Mouse (Mus musculus) embryonic facial prominence, embryonic 13.5 days (tissue): ENCODE measurements at regions not wholly inside any gene's neighbourhood (a gene's known extent, or its start where the extent isn't known, plus 50 kb on each side); places are given as distances from the start of the nearest gene placed in this dataset.

Source experiments
- ATAC-seq: fragments of 200-750 bp; cut with Nextera tagmentation; 2 replicates; pipeline ENCODE4 v1.8.0; 2017; ENCODE audit warnings: low read depth; ENCODE audit not compliant: insufficient number of reproducible peaks, insufficient read depth, low FRiP score, low TSS enrichment
- H3K27ac ChIP-seq: fragments of 300-500 bp; sonication (generic); 2 replicates; pipeline ENCODE4 v1.5.1; 2015; ENCODE audit warnings: moderate library complexity, mild to moderate bottlenecking, inconsistent platforms
- H3K27me3 ChIP-seq: fragments of 300-500 bp; sonication (generic); 2 replicates; pipeline ENCODE4 v1.6.1; 2015; ENCODE audit warnings: mild to moderate bottlenecking, inconsistent platforms
- H3K36me3 ChIP-seq: fragments of 300-500 bp; sonication (generic); 2 replicates; pipeline ENCODE4 v1.6.1; 2015; ENCODE audit warnings: mild to moderate bottlenecking, inconsistent platforms
- H3K4me1 ChIP-seq: fragments of 300-500 bp; sonication (generic); 2 replicates; pipeline ENCODE4 v1.6.1; 2015; ENCODE audit warnings: inconsistent platforms
- H3K4me2 ChIP-seq: fragments of 300-500 bp; sonication (generic); 2 replicates; pipeline ENCODE4 v1.6.1; 2015; ENCODE audit warnings: moderate library complexity, mild to moderate bottlenecking, inconsistent platforms
- H3K4me3 ChIP-seq: fragments of 300-500 bp; sonication (generic); 2 replicates; pipeline ENCODE4 v1.5.1; 2015; ENCODE audit warnings: mild to moderate bottlenecking, inconsistent platforms
- H3K9ac ChIP-seq: fragments of 300-500 bp; sonication (generic); 2 replicates; pipeline ENCODE4 v1.6.1; 2015; ENCODE audit warnings: mild to moderate bottlenecking, inconsistent platforms
- H3K9me3 ChIP-seq: fragments of 300-500 bp; sonication (generic); 2 replicates; pipeline ENCODE4 v1.6.1; 2016; ENCODE audit warnings: inconsistent platforms
- WGBS: fragments of 180-500 bp; shearing (Covaris S2); methylation state at CpG from one replicate; pipeline ENCODE4 v1.1.7; 2015; ENCODE audit warnings: mixed read lengths; 5-methylcytosine and 5-hydroxymethylcytosine counted together

- ATAC-seq, result no peak
- Histone ChIP-seq H3K9me3 (no peaks in the 10 kb centered on the region), H3K36me3 (no peaks in the 10 kb centered on the region), H3K27ac (no peak overlapping the region), H3K4me2 (no peak overlapping the region), H3K27me3 (no peaks in the 10 kb centered on the region), H3K4me3 (no peak overlapping the region), H3K4me1 (no peaks in the 10 kb centered on the region), H3K9ac (no peak overlapping the region)
- 49% methylated on average over 1 of the region's 1 CpGs for WGBS
Observed at GRCm38 (mm10) chr3:54443791-54444190, 82.9 kb downstream of the Postn start.

- H3K4me3 ChIP-seq, result no peak overlapping the region
- no peak overlapping the region for H3K4me2 ChIP-seq
- no peak for ATAC-seq
- no peak overlapping the region for H3K9ac ChIP-seq
- WGBS, result 25% methylated on average over 3 of the region's 3 CpGs
- no peaks in the 10 kb centered on the region for H3K36me3 ChIP-seq
- no peaks in the 10 kb centered on the region for H3K9me3 ChIP-seq
- H3K4me1 ChIP-seq, result no peaks in the 10 kb centered on the region
- H3K27ac ChIP-seq, result no peak overlapping the region
- H3K27me3 ChIP-seq, result no peaks in the 10 kb centered on the region
Observed at GRCm38 (mm10) chr3:54446889-54447288, 86.0 kb downstream of the Postn start.

- Histone ChIP-seq H3K9ac (no peak overlapping the region), H3K4me1 (peaks cover 5% of the 10 kb centered on the region; the same call in 1 of the 2 replicates), H3K27ac (no peak overlapping the region), H3K4me2 (no peak overlapping the region), H3K36me3 (no peaks in the 10 kb centered on the region), H3K4me3 (no peak overlapping the region), H3K27me3 (no peaks in the 10 kb centered on the region), H3K9me3 (no peaks in the 10 kb centered on the region)
- WGBS, result 84% methylated on average over 2 of the region's 2 CpGs
- ATAC-seq, result no peak
Observed at GRCm38 (mm10) chr3:54457416-54457815, 96.5 kb downstream of the Postn start.

GRCm38 (mm10) chr3:54461366-54461765 is 100.5 kb downstream of the Postn start:
- Histone ChIP-seq H3K27ac (peak overlapping the region; percentile 57; the same call in 1 of the 2 replicates), H3K9ac (no peak overlapping the region), H3K4me3 (no peak overlapping the region), H3K4me2 (no peak overlapping the region), H3K27me3 (no peaks in the 10 kb centered on the region), H3K9me3 (no peaks in the 10 kb centered on the region), H3K36me3 (no peaks in the 10 kb centered on the region), H3K4me1 (peaks cover 8% of the 10 kb centered on the region; the same call in 1 of the 2 replicates)
- ATAC-seq, result no peak
- WGBS, result 79% methylated on average over 6 of the region's 6 CpGs

GRCm38 (mm10) chr3:54466097-54466496 is 105.2 kb downstream of the Postn start:
- Histone ChIP-seq H3K27me3 (no peaks in the 10 kb centered on the region), H3K27ac (no peak overlapping the region), H3K9ac (no peak overlapping the region), H3K9me3 (no peaks in the 10 kb centered on the region), H3K4me2 (no peak overlapping the region), H3K4me3 (no peak overlapping the region), H3K36me3 (no peaks in the 10 kb centered on the region), H3K4me1 (peaks cover 8% of the 10 kb centered on the region; the same call in 1 of the 2 replicates)
- ATAC-seq, result no peak

- H3K9ac ChIP-seq, result no peak overlapping the region
- WGBS, result 62% methylated on average over 6 of the region's 6 CpGs
- ATAC-seq, result no peak
Observed at GRCm38 (mm10) chr3:54474209-54474608, 113.3 kb downstream of the Postn start.

GRCm38 (mm10) chr3:54475879-54476278 is 115.0 kb downstream of the Postn start:
- no peak overlapping the region for H3K4me2 ChIP-seq
- H3K4me3 ChIP-seq, result no peak overlapping the region
- ATAC-seq, result no peak
- no peaks in the 10 kb centered on the region for H3K36me3 ChIP-seq
- whole genome bisulfite sequencing, result 72% methylated on average over 3 of the region's 3 CpGs
- no peaks in the 10 kb centered on the region for H3K27me3 ChIP-seq
- peaks cover 37% of the 10 kb centered on the region for H3K4me1 ChIP-seq
- H3K27ac ChIP-seq, result no peak overlapping the region
- no peaks in the 10 kb centered on the region for H3K9me3 ChIP-seq
- H3K9ac ChIP-seq, result no peak overlapping the region

More at GRCm38 (mm10) chr3:54474209-54474608, 113.3 kb downstream of the Postn start:
- H3K9me3 ChIP-seq, result no peaks in the 10 kb centered on the region
- no peak overlapping the region for H3K4me2 ChIP-seq
- no peaks in the 10 kb centered on the region for H3K36me3 ChIP-seq
- no peak overlapping the region for H3K27ac ChIP-seq
- H3K4me1 ChIP-seq, result peaks cover 26% of the 10 kb centered on the region
- no peak overlapping the region for H3K4me3 ChIP-seq
- no peaks in the 10 kb centered on the region for H3K27me3 ChIP-seq

GRCm38 (mm10) chr3:54477986-54478385 is 117.1 kb downstream of the Postn start:
- Histone ChIP-seq H3K27ac (peak overlapping the region; percentile 87), H3K9ac (no peak overlapping the region), H3K36me3 (no peaks in the 10 kb centered on the region), H3K27me3 (no peaks in the 10 kb centered on the region), H3K4me1 (peaks cover 37% of the 10 kb centered on the region), H3K9me3 (no peaks in the 10 kb centered on the region), H3K4me2 (peak overlapping the region; percentile 19; the same call in 1 of the 2 replicates), H3K4me3 (no peak overlapping the region)
- WGBS, result 31% methylated on average over 4 of the region's 4 CpGs
- 0 out of 2 replicates have a peak, but pooled peaks have one; percentile 64 for ATAC-seq

- no peak overlapping the region for H3K4me2 ChIP-seq
- ATAC-seq, result no peak
- no peak overlapping the region for H3K4me3 ChIP-seq
- H3K27ac ChIP-seq, result 0 out of 2 replicates have a peak overlapping the region, but pooled peaks have one; percentile 7
- 79% methylated on average over 6 of the region's 6 CpGs for WGBS
- peaks cover 37% of the 10 kb centered on the region for H3K4me1 ChIP-seq
- peaks cover 2% of the 10 kb centered on the region; the same call in 1 of the 2 replicates for H3K27me3 ChIP-seq
- H3K9ac ChIP-seq, result no peak overlapping the region
- H3K36me3 ChIP-seq, result no peaks in the 10 kb centered on the region
- no peaks in the 10 kb centered on the region for H3K9me3 ChIP-seq
Observed at GRCm38 (mm10) chr3:54480251-54480650, 119.3 kb downstream of the Postn start.

GRCm38 (mm10) chr3:54487346-54487745 is 126.4 kb downstream of the Postn start:
- Histone ChIP-seq H3K36me3 (no peaks in the 10 kb centered on the region), H3K9ac (no peak overlapping the region), H3K4me2 (no peak overlapping the region), H3K4me3 (no peak overlapping the region), H3K4me1 (peaks cover 5% of the 10 kb centered on the region; the same call in 1 of the 2 replicates), H3K9me3 (no peaks in the 10 kb centered on the region), H3K27ac (peak overlapping the region; percentile 39; the same call in 1 of the 2 replicates), H3K27me3 (peaks cover 3% of the 10 kb centered on the region; the same call in 1 of the 2 replicates)
- 82% methylated on average over 2 of the region's 2 CpGs for WGBS
- ATAC-seq, result no peak

- H3K36me3 ChIP-seq, result no peaks in the 10 kb centered on the region
- peaks cover 3% of the 10 kb centered on the region; the same call in 1 of the 2 replicates for H3K27me3 ChIP-seq
- ATAC-seq, result no peak
- no peaks in the 10 kb centered on the region for H3K9me3 ChIP-seq
- peaks cover 5% of the 10 kb centered on the region; the same call in 1 of the 2 replicates for H3K4me1 ChIP-seq
- H3K4me3 ChIP-seq, result no peak overlapping the region
- H3K4me2 ChIP-seq, result no peak overlapping the region
- H3K9ac ChIP-seq, result no peak overlapping the region
- no peak overlapping the region for H3K27ac ChIP-seq
- 67% methylated on average over 4 of the region's 4 CpGs for WGBS
Observed at GRCm38 (mm10) chr3:54487844-54488243, 126.9 kb downstream of the Postn start.

- Histone ChIP-seq H3K27me3 (no peaks in the 10 kb centered on the region), H3K4me1 (peaks cover 5% of the 10 kb centered on the region; the same call in 1 of the 2 replicates), H3K4me2 (no peak overlapping the region), H3K9ac (no peak overlapping the region), H3K27ac (peak overlapping the region; percentile 53; the same call in 1 of the 2 replicates), H3K4me3 (no peak overlapping the region), H3K9me3 (no peaks in the 10 kb centered on the region), H3K36me3 (no peaks in the 10 kb centered on the region)
- ATAC-seq, result no peak
- 64% methylated on average over 5 of the region's 5 CpGs for WGBS
Observed at GRCm38 (mm10) chr3:54490249-54490900, 129.5 kb downstream of the Postn start.
